Mouse (Mus musculus): ENCODE measurements at regions not wholly inside any gene's neighbourhood (a gene's known extent, or its start where the extent isn't known, plus 50 kb on each side); places are given as distances from the start of the nearest gene placed in this dataset.
A peak's percentile ranks its signal among the peaks of the same experiment; 100 is the strongest.

GRCm38 (mm10) chr10:99366162-99366561 is 103.1 kb downstream of the Dusp6 start:
- no peak for ATAC-seq (ENCODE audit: poor library complexity, severe bottlenecking)

GRCm38 (mm10) chr10:99367757-99368156 is 104.7 kb downstream of the Dusp6 start:
- no peak for ATAC-seq (ENCODE audit: poor library complexity, severe bottlenecking)

- no peak for ATAC-seq (ENCODE audit: poor library complexity, severe bottlenecking)
These were observed 112.1 kb downstream of the Dusp6 start for GRCm38 (mm10) chr10:99375101-99375500.

- ATAC-seq (ENCODE audit: poor library complexity, severe bottlenecking): no peak
These were observed 113.4 kb downstream of the Dusp6 start for GRCm38 (mm10) chr10:99376430-99376829.

GRCm38 (mm10) chr10:99377548-99377947 is 114.5 kb downstream of the Dusp6 start:
- no peak for ATAC-seq (ENCODE audit: poor library complexity, severe bottlenecking)

- ATAC-seq (ENCODE audit: poor library complexity, severe bottlenecking): no peak
These were observed 116.1 kb downstream of the Dusp6 start for GRCm38 (mm10) chr10:99379156-99379555.

GRCm38 (mm10) chr10:99380170-99380569 is 117.1 kb downstream of the Dusp6 start:
- peak; percentile 58; the same call in 1 of the 2 replicates for ATAC-seq (ENCODE audit: poor library complexity, severe bottlenecking)

GRCm38 (mm10) chr10:99383028-99383427 is 120.0 kb downstream of the Dusp6 start:
- peak; percentile 45; the same call in 1 of the 2 replicates for ATAC-seq (ENCODE audit: poor library complexity, severe bottlenecking)

- ATAC-seq (ENCODE audit: poor library complexity, severe bottlenecking): no peak
These were observed 121.3 kb downstream of the Dusp6 start for GRCm38 (mm10) chr10:99384366-99384765.

- ATAC-seq (ENCODE audit: poor library complexity, severe bottlenecking): no peak
These were observed 121.8 kb downstream of the Dusp6 start for GRCm38 (mm10) chr10:99384851-99385250.

GRCm38 (mm10) chr10:99385854-99386253 is 122.8 kb downstream of the Dusp6 start:
- peak; percentile 67 for ATAC-seq (ENCODE audit: poor library complexity, severe bottlenecking)

- ATAC-seq (ENCODE audit: poor library complexity, severe bottlenecking): no peak
These were observed 125.5 kb downstream of the Dusp6 start for GRCm38 (mm10) chr10:99388526-99388925.

GRCm38 (mm10) chr10:99388986-99389385 is 126.0 kb downstream of the Dusp6 start:
- ATAC-seq (ENCODE audit: poor library complexity, severe bottlenecking): no peak

GRCm38 (mm10) chr10:99390609-99391183 is 127.7 kb downstream of the Dusp6 start:
- ATAC-seq (ENCODE audit: poor library complexity, severe bottlenecking): no peak

- peak; percentile 36; the same call in 1 of the 2 replicates for ATAC-seq (ENCODE audit: poor library complexity, severe bottlenecking)
These were observed 128.7 kb downstream of the Dusp6 start for GRCm38 (mm10) chr10:99391725-99392124.

- ATAC-seq (ENCODE audit: poor library complexity, severe bottlenecking): peak; percentile 50
These were observed 129.9 kb downstream of the Dusp6 start for GRCm38 (mm10) chr10:99392979-99393378.

GRCm38 (mm10) chr10:99393523-99393922 is 130.5 kb downstream of the Dusp6 start:
- peak; percentile 69 for ATAC-seq (ENCODE audit: poor library complexity, severe bottlenecking)

- no peak for ATAC-seq (ENCODE audit: poor library complexity, severe bottlenecking)
These were observed 132.4 kb downstream of the Dusp6 start for GRCm38 (mm10) chr10:99395411-99395810.

GRCm38 (mm10) chr10:99396630-99397029 is 133.6 kb downstream of the Dusp6 start:
- ATAC-seq (ENCODE audit: poor library complexity, severe bottlenecking): no peak

- no peak for ATAC-seq (ENCODE audit: poor library complexity, severe bottlenecking)
These were observed 137.0 kb downstream of the Dusp6 start for GRCm38 (mm10) chr10:99400076-99400475.

- ATAC-seq (ENCODE audit: poor library complexity, severe bottlenecking): no peak
These were observed 143.7 kb downstream of the Dusp6 start for GRCm38 (mm10) chr10:99406764-99407163.

- ATAC-seq (ENCODE audit: poor library complexity, severe bottlenecking): no peak
These were observed 145.8 kb downstream of the Dusp6 start for GRCm38 (mm10) chr10:99408786-99409185.

- peak; percentile 52 for ATAC-seq (ENCODE audit: poor library complexity, severe bottlenecking)
These were observed 146.7 kb downstream of the Dusp6 start for GRCm38 (mm10) chr10:99409744-99410143.

Measured in megakaryocyte, adult 5-6 weeks (primary cell).